ENCODE assay signal across 8 mouse cellular contexts in the genomic region with DNA sequence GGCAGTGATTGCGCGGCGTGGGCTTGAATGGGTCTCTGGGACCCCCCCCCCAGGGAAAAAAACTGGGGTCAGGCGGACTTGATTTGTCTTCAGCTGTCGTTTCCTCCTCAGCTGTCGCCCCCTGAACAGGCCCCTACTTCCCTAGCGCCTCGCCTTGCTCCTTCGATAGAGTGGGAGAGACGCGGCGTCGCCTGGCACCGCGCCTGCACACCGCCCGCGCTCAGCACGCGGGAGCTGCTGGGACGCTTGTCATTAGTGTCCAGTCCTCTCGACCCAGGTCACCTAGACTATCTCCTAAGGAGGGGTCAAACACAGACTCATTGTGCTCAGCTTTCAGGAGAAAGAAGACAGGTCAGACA. TPM values are rescaled to one million over a fixed set of nuclear protein-coding genes. Genes with fewer than 3 reads are reported as not detected.
DNase-seq lines count a peak whose midpoint lies in the region; ATAC-seq and TF ChIP-seq lines count a peak whose summit lies in the region.

No protein-coding gene starts in this region.

- H3K4me2 ChIP-seq in heart, embryonic 11.5 days, result peak overlapping the region; percentile 85
- H3K4me2 ChIP-seq in kidney, embryonic 14.5 days (replicated peaks; ENCODE audit: low read depth, low read length), result peak overlapping the region; percentile 75
- peak overlapping the region; percentile 93 for H3K4me2 ChIP-seq in liver, postnatal 0 days (ENCODE audit: low read depth, low read length)

- H3K4me1 ChIP-seq in megakaryocyte, embryonic 14.5 days, result peaks cover 97% of the 10 kb centered on the region
- peaks cover 40% of the 10 kb centered on the region for H3K4me1 ChIP-seq in heart, embryonic 11.5 days (ENCODE audit: control insufficient read depth, insufficient read depth, low read length)
- peaks cover 42% of the 10 kb centered on the region for H3K4me1 ChIP-seq in kidney, embryonic 14.5 days (ENCODE audit: control insufficient read depth, insufficient read depth, low read length)
- H3K4me1 ChIP-seq in liver, postnatal 0 days (ENCODE audit: insufficient read depth), result peaks cover 33% of the 10 kb centered on the region

- TF ChIP-seq CTCF in liver, postnatal 0 days (IDR thresholded peaks at IDR 0.05; ENCODE audit: low read depth), result no peak

- H3K9me3 ChIP-seq in megakaryocyte, embryonic 14.5 days, result no peaks in the 10 kb centered on the region
- H3K9me3 ChIP-seq in heart, embryonic 11.5 days (replicated peaks; ENCODE audit: control insufficient read depth, low read length), result no peaks in the 10 kb centered on the region
- H3K9me3 ChIP-seq in kidney, embryonic 14.5 days (ENCODE audit: control insufficient read depth, low read length), result no peaks in the 10 kb centered on the region
- H3K9me3 ChIP-seq in liver, postnatal 0 days (ENCODE audit: low read length), result no peaks in the 10 kb centered on the region

- H3K4me3 ChIP-seq in megakaryocyte, embryonic 14.5 days (replicated peaks), result peak overlapping the region; percentile 97
- peak overlapping the region; percentile 82 for H3K4me3 ChIP-seq in heart, embryonic 11.5 days (ENCODE audit: low read depth, low read length)
- peak overlapping the region; percentile 67 for H3K4me3 ChIP-seq in kidney, embryonic 14.5 days (ENCODE audit: low read length)
- H3K4me3 ChIP-seq in liver, postnatal 0 days (ENCODE audit: low read depth, low read length), result peak overlapping the region; percentile 68

- no peak for ATAC-seq in megakaryocyte, adult 5-6 weeks (ENCODE audit: poor library complexity, severe bottlenecking)
- no peak for ATAC-seq in heart, embryonic 11.5 days (replicated peaks; ENCODE audit: insufficient number of reproducible peaks, low FRiP score, low TSS enrichment)
- peak; percentile 21; the same call in 1 of the 2 replicates for ATAC-seq in kidney, embryonic 14.5 days (ENCODE audit: low FRiP score, low TSS enrichment)
- no peak for ATAC-seq in liver, postnatal 0 days
- ATAC-seq in monocyte, adult 5-6 weeks (replicated peaks; ENCODE audit: insufficient number of reproducible peaks, low FRiP score, low TSS enrichment, poor library complexity, severe bottlenecking), result no peak

- under 1% methylated on average over 22 of the region's 22 CpGs for WGBS in heart, embryonic 11.5 days (ENCODE audit: insufficient replicate concordance)
- WGBS in kidney, embryonic 14.5 days, result under 1% methylated on average over 22 of the region's 22 CpGs
- WGBS in liver, postnatal 0 days (ENCODE audit: insufficient replicate concordance), result 1% methylated on average over 22 of the region's 22 CpGs

- DNase-seq in cerebellum, postnatal 25 days, result peak; percentile 72 to 81
- peak; percentile 47 for DNase-seq in liver, postnatal 0 days
- peak; percentile 45 for DNase-seq in ovary, postnatal 14 days (ENCODE audit: low spot score)

- peak overlapping the region; percentile 95 for H3K9ac ChIP-seq in heart, embryonic 11.5 days (ENCODE audit: low read depth, low read length)
- H3K9ac ChIP-seq in kidney, embryonic 14.5 days (ENCODE audit: low read depth, low read length), result peak overlapping the region; percentile 89
- peak overlapping the region; percentile 71 for H3K9ac ChIP-seq in liver, postnatal 0 days (replicated peaks)

- H3K27me3 ChIP-seq in megakaryocyte, embryonic 14.5 days (replicated peaks), result peaks cover 25% of the 10 kb centered on the region
- no peaks in the 10 kb centered on the region for H3K27me3 ChIP-seq in heart, embryonic 11.5 days (ENCODE audit: control insufficient read depth, insufficient read depth, low read length)
- no peaks in the 10 kb centered on the region for H3K27me3 ChIP-seq in kidney, embryonic 14.5 days (ENCODE audit: control insufficient read depth, insufficient read depth, low read length)
- peaks cover 24% of the 10 kb centered on the region for H3K27me3 ChIP-seq in liver, postnatal 0 days (ENCODE audit: insufficient read depth, low read length)

- H3K27ac ChIP-seq in heart, embryonic 11.5 days (ENCODE audit: low read depth, low read length), result peak overlapping the region; percentile 95
- H3K27ac ChIP-seq in kidney, embryonic 14.5 days (ENCODE audit: low read depth, low read length), result peak overlapping the region; percentile 92
- peak overlapping the region; percentile 80; the same call in 1 of the 2 replicates for H3K27ac ChIP-seq in liver, postnatal 0 days (ENCODE audit: low read depth)

- H3K36me3 ChIP-seq in megakaryocyte, embryonic 14.5 days (replicated peaks; ENCODE audit: low read length), result peaks cover 32% of the 10 kb centered on the region
- 0 out of 2 replicates have a peak, but pooled peaks cover 2% of the 10 kb centered on the region for H3K36me3 ChIP-seq in heart, embryonic 11.5 days (ENCODE audit: control insufficient read depth, insufficient read depth, low read length)
- peaks cover 3% of the 10 kb centered on the region; the same call in 1 of the 2 replicates for H3K36me3 ChIP-seq in kidney, embryonic 14.5 days (ENCODE audit: control insufficient read depth, insufficient read depth, low read length)
- H3K36me3 ChIP-seq in liver, postnatal 0 days (replicated peaks; ENCODE audit: insufficient read depth, low read length), result no peaks in the 10 kb centered on the region

- no peak for TF ChIP-seq EP300 in liver, postnatal 0 days (IDR thresholded peaks at IDR 0.05; ENCODE audit: low read depth)

RNA-seq across cellular contexts. Expression of a gene that starts 0.9 kb away (rescaled TPM):
- 395 and 472 TPM in 2 replicates for polyA plus RNA-seq in megakaryocyte, embryonic 14.5 days (2012; ENCODE audit: insufficient read depth, low replicate concordance)
- 102 and 108 TPM in 2 replicates for total RNA-seq in megakaryocyte, adult 5-6 weeks (2015)
- total RNA-seq in megakaryocyte, adult 5-6 weeks (2017), result 88.0 and 90.7 TPM in 2 replicates
- 61.6 and 63.8 TPM in 2 replicates for polyA plus RNA-seq in heart, embryonic 11.5 days (2014; fragmentation: Nextera tagmentation; extraction: Ambion mirVana)
- 104 and 121 TPM in 2 replicates for polyA plus RNA-seq in kidney, embryonic 14.5 days (2014; fragmentation: Nextera tagmentation; extraction: Ambion mirVana)
- polyA plus RNA-seq in liver, postnatal 0 days (2015; fragmentation: Nextera tagmentation; extraction: Ambion mirVana), result 77.3 and 79.2 TPM in 2 replicates
- 68.7 to 164 TPM (median 135 TPM) in 3 replicates for total RNA-seq in monocyte, adult 5-6 weeks (2017)

RNA-seq across cellular contexts. Expression of a gene that starts 6.1 kb away (rescaled TPM):
- 6.6 and 12.1 TPM in 2 replicates for polyA plus RNA-seq in megakaryocyte, embryonic 14.5 days (2012; ENCODE audit: insufficient read depth, low replicate concordance)
- 1.1 and 1.7 TPM in 2 replicates for total RNA-seq in megakaryocyte, adult 5-6 weeks (2015)
- 0.98 and 1.5 TPM in 2 replicates for total RNA-seq in megakaryocyte, adult 5-6 weeks (2017)
- polyA plus RNA-seq in heart, embryonic 11.5 days (2014; fragmentation: Nextera tagmentation; extraction: Ambion mirVana), result 44.7 and 45.8 TPM in 2 replicates
- 32.5 and 54.4 TPM in 2 replicates for polyA plus RNA-seq in kidney, embryonic 14.5 days (2014; fragmentation: Nextera tagmentation; extraction: Ambion mirVana)
- 4.8 and 5.0 TPM in 2 replicates for polyA plus RNA-seq in liver, postnatal 0 days (2015; fragmentation: Nextera tagmentation; extraction: Ambion mirVana)
- total RNA-seq in monocyte, adult 5-6 weeks (2017), result 20.7 to 30.3 TPM (median 27.4 TPM) in 3 replicates
